ENCODE assay signal across 18 mouse cellular contexts in genomic region chr13:37587911-37588310, GRCm38 (mm10).
"Had no signal": no experiment of that assay in that cellular context is flagged by ENCODE, and none has a peak within 500 bp of the region (broad histone marks: within the 10 kb centered on the region; RNA-seq: fewer than 3 reads in every experiment).

No protein-coding gene starts in this region.

- H3K4me1 ChIP-seq: hindbrain, embryonic 13.5 days; hindbrain, embryonic 15.5 days; kidney, embryonic 15.5 days; limb, embryonic 13.5 days; limb, embryonic 15.5 days had no signal

- H3K9ac ChIP-seq: forebrain, postnatal 0 days; hindbrain, embryonic 13.5 days; hindbrain, embryonic 15.5 days; kidney, embryonic 15.5 days; limb, embryonic 13.5 days; limb, embryonic 15.5 days; liver, embryonic 12.5 days had no signal

- DNase-seq: forebrain, postnatal 0 days; gastrocnemius, postnatal 14 days; gastrocnemius, postnatal 36 days; kidney, adult 11 months; kidney, postnatal 14 days; layer of hippocampus, adult 9-11 months; layer of hippocampus, postnatal 36 days; left cerebral cortex, postnatal 4 days had no signal

- H3K36me3 ChIP-seq: hindbrain, embryonic 13.5 days; hindbrain, embryonic 15.5 days; kidney, embryonic 15.5 days; limb, embryonic 13.5 days; limb, embryonic 15.5 days; liver, embryonic 12.5 days had no signal

- H3K27me3 ChIP-seq: hindbrain, embryonic 13.5 days; hindbrain, embryonic 15.5 days; kidney, embryonic 15.5 days; limb, embryonic 13.5 days; limb, embryonic 15.5 days; liver, embryonic 12.5 days had no signal

- H3K4me2 ChIP-seq: heart, embryonic 11.5 days; hindbrain, embryonic 13.5 days; hindbrain, embryonic 15.5 days; kidney, embryonic 15.5 days; limb, embryonic 13.5 days; limb, embryonic 15.5 days; liver, embryonic 12.5 days had no signal

- H3K4me3 ChIP-seq: heart, adult 2 months; hindbrain, embryonic 13.5 days; hindbrain, embryonic 15.5 days; kidney, embryonic 15.5 days; limb, embryonic 13.5 days; limb, embryonic 15.5 days; liver, embryonic 12.5 days had no signal

- H3K9me3 ChIP-seq: hindbrain, embryonic 13.5 days; hindbrain, embryonic 15.5 days; kidney, embryonic 15.5 days; limb, embryonic 13.5 days; limb, embryonic 15.5 days; liver, embryonic 12.5 days had no signal

- H3K27ac ChIP-seq: hindbrain, embryonic 13.5 days; hindbrain, embryonic 15.5 days; hindbrain, postnatal 0 days; kidney, embryonic 15.5 days; kidney, postnatal 0 days; limb, embryonic 13.5 days; liver, embryonic 12.5 days had no signal

- ATAC-seq: forebrain, postnatal 0 days; hindbrain, postnatal 0 days; liver, embryonic 12.5 days had no signal
